ENCODE assay signal across 9 mouse cellular contexts in the genomic region with DNA sequence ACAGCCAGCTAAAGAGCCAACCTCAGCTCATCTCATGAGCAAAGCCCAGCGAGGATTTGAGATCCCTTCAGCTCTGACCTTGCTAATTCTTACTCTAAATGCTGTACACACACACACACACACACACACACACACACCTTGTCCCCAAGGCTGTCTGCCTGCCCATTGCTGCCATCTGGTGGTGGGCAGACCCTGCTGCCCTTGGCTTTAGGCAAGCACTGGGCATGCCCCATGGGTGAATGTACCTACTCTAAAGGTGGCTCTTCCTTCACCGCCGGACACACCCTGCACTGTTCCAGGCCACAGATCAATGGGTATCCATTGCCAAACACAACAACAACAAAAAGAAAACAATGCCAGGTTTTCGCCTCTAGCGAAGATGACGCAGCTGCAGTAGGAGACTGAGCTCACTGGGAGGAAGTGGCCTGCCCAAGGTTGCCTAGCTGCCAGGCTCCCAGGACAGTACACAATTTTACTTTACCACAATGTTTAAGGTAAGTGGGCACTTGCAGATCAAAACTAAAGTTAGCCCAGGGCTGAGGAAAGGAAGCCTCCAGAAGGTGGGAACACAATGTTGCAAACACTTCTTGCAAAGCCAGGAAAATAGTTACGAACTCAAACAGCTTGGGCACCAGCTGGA. TPM values are rescaled to one million over a fixed set of nuclear protein-coding genes. Genes with fewer than 3 reads are reported as not detected.
DNase-seq lines count a peak whose midpoint lies in the region; ATAC-seq lines count a peak whose summit lies in the region.
"Had no signal": no experiment of that assay in that cellular context is flagged by ENCODE, and none has a peak within 500 bp of the region (broad histone marks: within the 10 kb centered on the region; RNA-seq: fewer than 3 reads in every experiment).

No protein-coding gene starts in this region.

- H3K4me3 ChIP-seq in embryonic facial prominence, embryonic 11.5 days (ENCODE audit: low read depth, low read length): no peak overlapping the region
- H3K4me3 ChIP-seq in hindbrain, embryonic 12.5 days: no peak overlapping the region
- H3K4me3 ChIP-seq: heart, embryonic 13.5 days had no signal

- ATAC-seq in embryonic facial prominence, embryonic 11.5 days (replicated peaks; ENCODE audit: insufficient number of reproducible peaks, low FRiP score, low TSS enrichment, low read depth): 0 out of 2 replicates have a peak, but pooled peaks have one; percentile 51
- ATAC-seq in hindbrain, embryonic 12.5 days (ENCODE audit: low FRiP score): peak; percentile 41
- peak; percentile 66 for ATAC-seq in megakaryocyte, adult 5-6 weeks (ENCODE audit: poor library complexity, severe bottlenecking)

- no peak overlapping the region for H3K9ac ChIP-seq in embryonic facial prominence, embryonic 11.5 days (replicated peaks; ENCODE audit: low read length)
- no peak overlapping the region for H3K9ac ChIP-seq in hindbrain, embryonic 12.5 days
- H3K9ac ChIP-seq: heart, embryonic 13.5 days had no signal

- 73% methylated on average over 7 of the region's 7 CpGs for WGBS in embryonic facial prominence, embryonic 11.5 days
- WGBS in hindbrain, embryonic 12.5 days: 80% methylated on average over 7 of the region's 7 CpGs

- no peaks in the 10 kb centered on the region for H3K4me1 ChIP-seq in embryonic facial prominence, embryonic 11.5 days (ENCODE audit: control insufficient read depth, insufficient read depth, low read length)
- H3K4me1 ChIP-seq in hindbrain, embryonic 12.5 days: peaks cover 16% of the 10 kb centered on the region

- no peaks in the 10 kb centered on the region for H3K36me3 ChIP-seq in embryonic facial prominence, embryonic 11.5 days (replicated peaks; ENCODE audit: control insufficient read depth, insufficient read depth, low read depth, low read length)
- H3K36me3 ChIP-seq in hindbrain, embryonic 12.5 days: no peaks in the 10 kb centered on the region; the same call in 1 of the 2 replicates

- H3K4me2 ChIP-seq in embryonic facial prominence, embryonic 11.5 days (ENCODE audit: low read depth, low read length): no peak overlapping the region
- no peak overlapping the region for H3K4me2 ChIP-seq in hindbrain, embryonic 12.5 days (replicated peaks)
- H3K4me2 ChIP-seq: heart, embryonic 13.5 days had no signal

- peak; percentile 57 to 77 for DNase-seq in CD8-positive naive resting alpha-beta T cell, adult 2 months (ENCODE audit: low read depth in 2 of 2, low spot score in 2 of 2)
- DNase-seq in adrenal gland, postnatal 14 days: peak; percentile 90
- peak; percentile 77 for DNase-seq in embryonic facial prominence, embryonic 11.5 days (ENCODE audit: low spot score)
- peak; percentile 58 to 83 for DNase-seq in layer of hippocampus, postnatal 25 days (ENCODE audit: extremely low spot score in 1 of 2, low spot score in 1 of 2)
- DNase-seq in retina, postnatal 7 days (ENCODE audit: low read depth, low spot score): peak; percentile 85
- peak; percentile 71 for DNase-seq in urinary bladder, postnatal 14 days (ENCODE audit: low spot score)

- no peaks in the 10 kb centered on the region for H3K27me3 ChIP-seq in embryonic facial prominence, embryonic 11.5 days (ENCODE audit: control insufficient read depth, insufficient read depth, low read length)
- H3K27me3 ChIP-seq in hindbrain, embryonic 12.5 days: no peaks in the 10 kb centered on the region
- H3K27me3 ChIP-seq: heart, embryonic 13.5 days had no signal

- no peak overlapping the region for H3K27ac ChIP-seq in embryonic facial prominence, embryonic 11.5 days (replicated peaks; ENCODE audit: low read depth, low read length)
- no peak overlapping the region for H3K27ac ChIP-seq in hindbrain, embryonic 12.5 days
- H3K27ac ChIP-seq: heart, embryonic 13.5 days had no signal

- no peaks in the 10 kb centered on the region for H3K9me3 ChIP-seq in embryonic facial prominence, embryonic 11.5 days (replicated peaks; ENCODE audit: control insufficient read depth, low read length)
- H3K9me3 ChIP-seq in hindbrain, embryonic 12.5 days (replicated peaks): no peaks in the 10 kb centered on the region
- H3K9me3 ChIP-seq: heart, embryonic 13.5 days had no signal

RNA-seq across cellular contexts. Expression of gene Sergef, which starts 33.1 kb away (rescaled TPM):
- 13.8 and 14.0 TPM in 2 replicates for total RNA-seq in adrenal gland, postnatal 14 days (2021)
- 10.8 and 11.6 TPM in 2 replicates for polyA plus RNA-seq in embryonic facial prominence, embryonic 11.5 days (2014; fragmentation: Nextera tagmentation; extraction: Ambion mirVana)
- 18.9 and 20.3 TPM in 2 replicates for polyA plus RNA-seq in hindbrain, embryonic 12.5 days (2016; fragmentation: Nextera tagmentation; extraction: Ambion mirVana)
- total RNA-seq in layer of hippocampus, postnatal 25 days (2021): 10 to 100 TPM; 40.2 to 46.2 TPM
- 4.1 and 8.3 TPM in 2 replicates for total RNA-seq in megakaryocyte, adult 5-6 weeks (2015)
- total RNA-seq in megakaryocyte, adult 5-6 weeks (2017): 8.3 and 9.3 TPM in 2 replicates
